Mouse (Mus musculus) cortical plate, adult 2 months (tissue): ENCODE data around the gene Lpp. TPM values are rescaled to one million over a fixed set of nuclear protein-coding genes. Genes with fewer than 3 reads are reported as not detected.

Experiments used
- H3K27ac ChIP-seq: fragments of 200-500 bp; 2 replicates; pipeline ENCODE4 v1.5.1; 2012; ENCODE audit warnings: low read length, control low read depth, inconsistent platforms; ENCODE audit not compliant: insufficient read depth
- H3K4me1 ChIP-seq: fragments of 200-500 bp; 2 replicates; pipeline ENCODE4 v1.6.1; 2011; ENCODE audit warnings: low read length; ENCODE audit not compliant: control insufficient read depth, insufficient read depth
- H3K4me3 ChIP-seq: fragments of 200-500 bp; 2 replicates; pipeline ENCODE4 v1.5.1; 2011; ENCODE audit warnings: mild to moderate bottlenecking, low read length, control low read depth; ENCODE audit not compliant: insufficient read depth
- CTCF ChIP-seq: fragments of 200-500 bp; IDR thresholded peaks from 2 replicates; pipeline ENCODE4 v1.5.1; 2011; ENCODE audit warnings: mild to moderate bottlenecking, control low read depth, low read length; ENCODE audit not compliant: insufficient read depth; ENCODE audit errors: extremely low read depth
- POLR2A ChIP-seq: fragments of 200-500 bp; IDR thresholded peaks from 2 replicates; pipeline ENCODE4 v1.6.1; 2011; ENCODE audit warnings: mild to moderate bottlenecking, low read length, control low read depth; ENCODE audit not compliant: insufficient read depth; ENCODE audit errors: extremely low read depth
- polyA plus RNA-seq: library from polyadenylated mRNA; depleted of rRNA; stranded (reverse); fragments of >200 nt; gene quantifications from 2 replicates; pipeline ENCODE4 v1.2.3, GENCODE M21; 2012

Gene Lpp
- polyA plus RNA-seq, 1 experiment, result 2.5 TPM

GRCm38 (mm10) chr16:24659049-24659448 is 265.7 kb downstream of the Lpp start:
- TF ChIP-seq POLR2A (no peak), CTCF (no peak)
- H3K4me3 ChIP-seq, result no peak overlapping the region

GRCm38 (mm10) chr16:24664131-24664530 is 270.8 kb downstream of the Lpp start:
- TF ChIP-seq POLR2A, result no peak
- no peak for TF ChIP-seq CTCF
- no peak overlapping the region for H3K4me3 ChIP-seq
- no peaks in the 10 kb centered on the region; the same call in 1 of the 2 replicates for H3K4me1 ChIP-seq
- no peak overlapping the region for H3K27ac ChIP-seq

More at GRCm38 (mm10) chr16:24659049-24659448, 265.7 kb downstream of the Lpp start:
- no peak overlapping the region for H3K27ac ChIP-seq
- no peaks in the 10 kb centered on the region; the same call in 1 of the 2 replicates for H3K4me1 ChIP-seq

- Histone ChIP-seq H3K4me3 (no peak overlapping the region), H3K27ac (no peak overlapping the region), H3K4me1 (peaks cover 2% of the 10 kb centered on the region; the same call in 1 of the 2 replicates)
- TF ChIP-seq POLR2A, result no peak
- no peak for TF ChIP-seq CTCF
These were observed 276.6 kb downstream of the Lpp start for GRCm38 (mm10) chr16:24669718-24670460.

- H3K27ac ChIP-seq, result no peak overlapping the region
- H3K4me3 ChIP-seq, result no peak overlapping the region
- no peaks in the 10 kb centered on the region for H3K4me1 ChIP-seq
- TF ChIP-seq CTCF (no peak), POLR2A (no peak)
These were observed 285.6 kb downstream of the Lpp start for GRCm38 (mm10) chr16:24678942-24679341.

- Histone ChIP-seq H3K27ac (no peak overlapping the region), H3K4me3 (no peak overlapping the region), H3K4me1 (no peaks in the 10 kb centered on the region)
- TF ChIP-seq CTCF, result no peak
- no peak for TF ChIP-seq POLR2A
These were observed 301.8 kb downstream of the Lpp start for GRCm38 (mm10) chr16:24695062-24695461.

GRCm38 (mm10) chr16:24704215-24704614 is 310.9 kb downstream of the Lpp start:
- Histone ChIP-seq H3K4me1 (no peaks in the 10 kb centered on the region), H3K4me3 (no peak overlapping the region), H3K27ac (no peak overlapping the region)
- TF ChIP-seq POLR2A (no peak), CTCF (no peak)

GRCm38 (mm10) chr16:24723641-24724040 is 330.3 kb downstream of the Lpp start:
- H3K4me1 ChIP-seq, result no peaks in the 10 kb centered on the region
- no peak for TF ChIP-seq CTCF
- TF ChIP-seq POLR2A, result no peak

GRCm38 (mm10) chr16:24732751-24733150 is 339.4 kb downstream of the Lpp start:
- H3K4me3 ChIP-seq, result no peak overlapping the region
- H3K4me1 ChIP-seq, result no peaks in the 10 kb centered on the region; the same call in 1 of the 2 replicates
- no peak overlapping the region for H3K27ac ChIP-seq
- TF ChIP-seq POLR2A (no peak), CTCF (no peak)

More at GRCm38 (mm10) chr16:24723641-24724040, 330.3 kb downstream of the Lpp start:
- Histone ChIP-seq H3K27ac (no peak overlapping the region), H3K4me3 (no peak overlapping the region)

GRCm38 (mm10) chr16:24733321-24733720 is 340.0 kb downstream of the Lpp start:
- Histone ChIP-seq H3K4me3 (no peak overlapping the region), H3K27ac (no peak overlapping the region), H3K4me1 (no peaks in the 10 kb centered on the region; the same call in 1 of the 2 replicates)
- TF ChIP-seq POLR2A (no peak), CTCF (no peak)

- Histone ChIP-seq H3K4me3 (no peak overlapping the region), H3K27ac (no peak overlapping the region), H3K4me1 (no peaks in the 10 kb centered on the region; the same call in 1 of the 2 replicates)
- no peak for TF ChIP-seq CTCF
- TF ChIP-seq POLR2A, result no peak
These were observed 342.4 kb downstream of the Lpp start for GRCm38 (mm10) chr16:24735754-24736153.
